Mouse (Mus musculus): ENCODE measurements at regions not wholly inside any gene's neighbourhood (a gene's known extent, or its start where the extent isn't known, plus 50 kb on each side); places are given as distances from the start of the nearest gene placed in this dataset.
"Not testable (repeated sequence)": the region's sequence is repeated elsewhere in the genome, so short reads cannot be mapped to it uniquely, and the experiment has no call there.

GRCm38 (mm10) chr12:23968968-23969367 is 128.1 kb downstream of the 9030624G23Rik start:
- H3K9me3 ChIP-seq; H3K9ac ChIP-seq; H3K27ac ChIP-seq (replicated peaks); H3K36me3 ChIP-seq; H3K27me3 ChIP-seq; H3K4me1 ChIP-seq (replicated peaks): not testable (repeated sequence)
- ATAC-seq (ENCODE audit: low FRiP score, low read depth): peak; percentile 42; the same call in 1 of the 2 replicates
- Histone ChIP-seq H3K4me3 (peak overlapping the region; percentile 29), H3K4me2 (0 out of 2 replicates have a peak overlapping the region, but pooled peaks have one; percentile 33)
- no CpG with 5 or more reads among the region's 44 CpGs for WGBS

All from hindbrain, embryonic 15.5 days (tissue).